Mouse (Mus musculus) limb, embryonic 12.5 days (tissue): ENCODE results near the gene Serpinb6a. TPM values are rescaled to one million over a fixed set of nuclear protein-coding genes. Genes with fewer than 3 reads are reported as not detected.

Source experiments
- ATAC-seq: fragments of 200-750 bp; cut with Nextera tagmentation; 2 replicates; pipeline ENCODE4 v1.8.0; 2017; ENCODE audit warnings: low read depth, moderate TSS enrichment; ENCODE audit not compliant: insufficient number of reproducible peaks, insufficient read depth, low FRiP score, low TSS enrichment
- H3K27ac ChIP-seq: fragments of 300-500 bp; sonication (generic); 2 replicates; pipeline ENCODE4 v1.5.1; 2016; ENCODE audit warnings: mild to moderate bottlenecking, moderate library complexity
- H3K27me3 ChIP-seq: fragments of 300-500 bp; sonication (generic); 2 replicates; pipeline ENCODE4 v1.6.1; 2016; ENCODE audit warnings: mild to moderate bottlenecking, moderate library complexity
- H3K36me3 ChIP-seq: fragments of 300-500 bp; sonication (generic); 2 replicates; pipeline ENCODE4 v1.6.1; 2016; ENCODE audit warnings: mild to moderate bottlenecking, moderate library complexity
- H3K4me1 ChIP-seq: fragments of 300-500 bp; sonication (generic); replicated peaks from 2 replicates; pipeline ENCODE4 v1.6.1; 2016
- H3K4me2 ChIP-seq: fragments of 300-500 bp; sonication (generic); 2 replicates; pipeline ENCODE4 v1.6.1; 2016; ENCODE audit warnings: mild to moderate bottlenecking, moderate library complexity
- H3K4me3 ChIP-seq: fragments of 300-500 bp; sonication (generic); replicated peaks from 2 replicates; pipeline ENCODE4 v1.5.1; 2016; ENCODE audit warnings: mild to moderate bottlenecking
- H3K9ac ChIP-seq: fragments of 300-500 bp; sonication (generic); replicated peaks from 2 replicates; pipeline ENCODE4 v1.6.1; 2016; ENCODE audit warnings: mild to moderate bottlenecking, moderate library complexity
- H3K9me3 ChIP-seq: fragments of 300-500 bp; sonication (generic); 2 replicates; pipeline ENCODE4 v1.6.1; 2016; ENCODE audit warnings: mild to moderate bottlenecking, moderate library complexity
- WGBS: fragments of 180-500 bp; shearing (Covaris S2); methylation state at CpG from one replicate; pipeline ENCODE4 v1.1.7; 2016; 5-methylcytosine and 5-hydroxymethylcytosine counted together
- polyA plus RNA-seq: library from polyadenylated mRNA; unstranded; fragments of >200 nt; fragmentation: Nextera tagmentation; extraction: Ambion mirVana; gene quantifications from 2 replicates; pipeline ENCODE4 v1.2.1, GENCODE M21; 2016

Gene Serpinb6a
- polyA plus RNA-seq, 1 experiment from 2014 or later: 55.4 TPM

- ATAC-seq: no peak
- H3K9ac ChIP-seq: no peak overlapping the region
- H3K4me2 ChIP-seq: no peak overlapping the region
- H3K27ac ChIP-seq: no peak overlapping the region
- H3K4me1 ChIP-seq: peaks cover 7% of the 10 kb centered on the region; the same call in 1 of the 2 replicates
- H3K9me3 ChIP-seq: no peaks in the 10 kb centered on the region
- H3K4me3 ChIP-seq: no peak overlapping the region
- H3K27me3 ChIP-seq: no peaks in the 10 kb centered on the region
- no peaks in the 10 kb centered on the region for H3K36me3 ChIP-seq
Measured at GRCm38 (mm10) chr13:33966574-33966973, 36.0 kb downstream of the Serpinb6a start.

- H3K27me3 ChIP-seq: no peaks in the 10 kb centered on the region
- H3K4me1 ChIP-seq: peaks cover 7% of the 10 kb centered on the region; the same call in 1 of the 2 replicates
- 78% methylated on average over 4 of the region's 4 CpGs for WGBS
- no peak overlapping the region for H3K9ac ChIP-seq
- H3K4me3 ChIP-seq: no peak overlapping the region
- no peak for ATAC-seq
- no peak overlapping the region for H3K27ac ChIP-seq
- no peaks in the 10 kb centered on the region for H3K9me3 ChIP-seq
- no peaks in the 10 kb centered on the region for H3K36me3 ChIP-seq
- H3K4me2 ChIP-seq: 0 out of 2 replicates have a peak overlapping the region, but pooled peaks have one; percentile 61
Measured at GRCm38 (mm10) chr13:33966025-33966412, 36.6 kb downstream of the Serpinb6a start.

- H3K4me2 ChIP-seq: peak overlapping the region; percentile 61
- no peaks in the 10 kb centered on the region for H3K36me3 ChIP-seq
- no peak for ATAC-seq
- no peaks in the 10 kb centered on the region for H3K27me3 ChIP-seq
- H3K27ac ChIP-seq: peak overlapping the region; percentile 91
- peak overlapping the region; percentile 60 for H3K9ac ChIP-seq
- peaks cover 7% of the 10 kb centered on the region; the same call in 1 of the 2 replicates for H3K4me1 ChIP-seq
- no peaks in the 10 kb centered on the region for H3K9me3 ChIP-seq
- 29% methylated on average over 14 of the region's 14 CpGs for WGBS
- peak overlapping the region; percentile 58 for H3K4me3 ChIP-seq
Measured at GRCm38 (mm10) chr13:33965056-33966024, 37.3 kb downstream of the Serpinb6a start.

GRCm38 (mm10) chr13:33964206-33965046 is 38.2 kb downstream of the Serpinb6a start, which contains the start of gene Nqo2:
Gene Nqo2 (plus strand): TSS chr13:33964687.
- 3% methylated on average over 22 of the region's 22 CpGs for WGBS
- peak; percentile 89 for ATAC-seq
- Histone ChIP-seq H3K4me3 (peak within 1 kb of the TSS; percentile 58), H3K9me3 (no peaks in the 10 kb centered on the region), H3K36me3 (no peaks in the 10 kb centered on the region), H3K4me1 (peaks cover 7% of the 10 kb centered on the region; the same call in 1 of the 2 replicates), H3K27ac (peak within 1 kb of the TSS; percentile 91), H3K27me3 (no peaks in the 10 kb centered on the region), H3K9ac (peak within 1 kb of the TSS; percentile 60), H3K4me2 (peak within 1 kb of the TSS; percentile 61)

- Histone ChIP-seq H3K27me3 (no peaks in the 10 kb centered on the region), H3K4me3 (no peak overlapping the region), H3K4me1 (no peaks in the 10 kb centered on the region), H3K27ac (no peak overlapping the region), H3K4me2 (no peak overlapping the region), H3K36me3 (no peaks in the 10 kb centered on the region), H3K9ac (no peak overlapping the region), H3K9me3 (no peaks in the 10 kb centered on the region)
- 82% methylated on average over 2 of the region's 2 CpGs for WGBS
- ATAC-seq: no peak
Measured at GRCm38 (mm10) chr13:33959771-33960170, 42.8 kb downstream of the Serpinb6a start.

GRCm38 (mm10) chr13:33956571-33957421 is 45.8 kb downstream of the Serpinb6a start:
- H3K4me2 ChIP-seq: no peak overlapping the region
- H3K4me1 ChIP-seq: no peaks in the 10 kb centered on the region
- H3K4me3 ChIP-seq: no peak overlapping the region
- H3K9ac ChIP-seq: no peak overlapping the region
- 41% methylated on average over 6 of the region's 6 CpGs for WGBS
- no peaks in the 10 kb centered on the region for H3K36me3 ChIP-seq
- H3K9me3 ChIP-seq: no peaks in the 10 kb centered on the region
- no peak for ATAC-seq
- no peaks in the 10 kb centered on the region for H3K27me3 ChIP-seq
- H3K27ac ChIP-seq: no peak overlapping the region

- WGBS: 74% methylated on average over 2 of the region's 2 CpGs
- no peaks in the 10 kb centered on the region for H3K36me3 ChIP-seq
- no peaks in the 10 kb centered on the region for H3K9me3 ChIP-seq
Measured at GRCm38 (mm10) chr13:33952947-33953346, 49.6 kb downstream of the Serpinb6a start.

GRCm38 (mm10) chr13:33952075-33952449 is 50.5 kb downstream of the Serpinb6a start:
- Histone ChIP-seq H3K9ac (no peak overlapping the region), H3K27me3 (no peaks in the 10 kb centered on the region), H3K4me1 (no peaks in the 10 kb centered on the region), H3K4me2 (no peak overlapping the region), H3K36me3 (no peaks in the 10 kb centered on the region), H3K9me3 (no peaks in the 10 kb centered on the region), H3K4me3 (no peak overlapping the region), H3K27ac (no peak overlapping the region)
- 59% methylated on average over 1 of the region's 1 CpGs for WGBS
- no peak for ATAC-seq

More at GRCm38 (mm10) chr13:33952947-33953346, 49.6 kb downstream of the Serpinb6a start:
- Histone ChIP-seq H3K4me1 (no peaks in the 10 kb centered on the region), H3K27me3 (no peaks in the 10 kb centered on the region), H3K4me3 (no peak overlapping the region), H3K4me2 (no peak overlapping the region), H3K9ac (no peak overlapping the region), H3K27ac (no peak overlapping the region)
- no peak for ATAC-seq

GRCm38 (mm10) chr13:33951308-33952074 is 51.1 kb downstream of the Serpinb6a start:
- 82% methylated on average over 4 of the region's 4 CpGs for WGBS

GRCm38 (mm10) chr13:33942212-33942779 is 60.3 kb downstream of the Serpinb6a start:
- no peak overlapping the region for H3K4me3 ChIP-seq
- H3K9ac ChIP-seq: no peak overlapping the region
- no peaks in the 10 kb centered on the region for H3K4me1 ChIP-seq
- WGBS: 44% methylated on average over 4 of the region's 4 CpGs
- H3K4me2 ChIP-seq: no peak overlapping the region
- H3K36me3 ChIP-seq: no peaks in the 10 kb centered on the region
- no peaks in the 10 kb centered on the region for H3K27me3 ChIP-seq
- H3K27ac ChIP-seq: no peak overlapping the region
- H3K9me3 ChIP-seq: no peaks in the 10 kb centered on the region
- ATAC-seq: no peak

More at GRCm38 (mm10) chr13:33951308-33952074, 51.1 kb downstream of the Serpinb6a start:
- H3K9me3 ChIP-seq: no peaks in the 10 kb centered on the region
- no peak overlapping the region for H3K4me3 ChIP-seq
- no peak overlapping the region for H3K9ac ChIP-seq
- no peak overlapping the region for H3K4me2 ChIP-seq
- no peak for ATAC-seq
- H3K27ac ChIP-seq: no peak overlapping the region
- no peaks in the 10 kb centered on the region for H3K4me1 ChIP-seq
- no peaks in the 10 kb centered on the region for H3K36me3 ChIP-seq
- H3K27me3 ChIP-seq: no peaks in the 10 kb centered on the region
